Mouse (Mus musculus) small intestine, adult 2 months (tissue): ENCODE data around the gene Tgfbrap1.

ENCODE experiments used
- CTCF ChIP-seq: fragments of 200-500 bp; IDR thresholded peaks from 2 replicates; pipeline ENCODE4 v1.5.1; 2012; ENCODE audit warnings: low read depth, mild to moderate bottlenecking, control low read depth, inconsistent platforms, low read length, moderate library complexity, mixed read lengths; ENCODE audit not compliant: insufficient replicate concordance, insufficient read length; ENCODE audit errors: extremely low read depth
- POLR2A ChIP-seq: fragments of 200-500 bp; IDR thresholded peaks from 2 replicates; pipeline ENCODE4 v1.6.1; 2012; ENCODE audit warnings: low read depth, mild to moderate bottlenecking, control low read depth, inconsistent platforms, low read length, moderate library complexity

- TF ChIP-seq CTCF, result peak; percentile 34; the same call in 1 of the 2 replicates
- no peak for TF ChIP-seq POLR2A
These were observed 39.9 kb upstream of the Tgfbrap1 start for GRCm38 (mm10) chr1:43138268-43138812.
